Mouse (Mus musculus): ENCODE results near the gene Pacsin2. TPM values are rescaled to one million over a fixed set of nuclear protein-coding genes. Genes with fewer than 3 reads are reported as not detected.

Gene Pacsin2
- polyA plus RNA-seq, 1 experiment = 94.9 TPM

DNA sequence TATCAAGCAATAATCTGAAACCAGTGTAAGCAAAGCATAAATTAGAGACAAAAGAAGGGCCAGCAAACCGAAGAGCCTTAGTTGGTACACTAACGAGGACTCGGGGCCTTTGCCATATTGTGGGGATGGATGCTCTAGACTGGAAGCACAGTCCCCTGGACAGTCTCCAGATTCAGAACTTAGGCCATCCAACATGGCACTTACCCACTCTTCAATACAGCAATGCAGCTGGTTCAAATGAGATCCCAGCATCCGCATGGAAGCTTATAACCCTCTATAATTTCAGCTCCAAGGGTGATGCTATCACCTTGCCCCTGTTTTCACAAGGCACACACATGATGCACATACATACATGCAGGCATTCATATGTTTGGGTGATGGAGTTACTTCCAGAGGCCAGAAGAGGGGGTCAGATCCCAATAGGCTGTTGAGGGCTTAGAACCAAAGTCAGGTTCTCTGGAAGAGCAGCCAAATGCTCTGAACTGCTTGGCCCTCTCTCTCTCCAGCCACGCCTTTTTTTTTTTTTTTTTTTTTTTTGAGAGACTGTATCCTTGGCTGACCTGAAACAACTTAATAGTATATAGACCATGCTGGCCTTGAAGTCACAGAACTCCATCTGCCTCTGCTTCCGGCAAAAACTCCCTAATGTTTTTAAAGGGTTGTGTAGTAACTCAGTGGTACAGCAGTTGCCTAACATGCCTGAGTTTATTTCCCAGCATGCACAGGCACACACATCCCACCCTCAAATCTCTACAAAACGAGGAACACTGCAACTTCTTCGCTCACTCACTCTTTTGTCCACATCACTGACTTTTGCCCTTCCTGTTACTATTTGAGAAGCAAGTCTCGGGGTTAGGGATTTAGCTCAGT, 36.9 kb downstream of the Pacsin2 start:
- H3K4me1 ChIP-seq (ENCODE audit: control insufficient read depth, insufficient read depth, low read length) = no peaks in the 10 kb centered on the region; the same call in 1 of the 2 replicates
- TF ChIP-seq CTCF (IDR thresholded peaks at IDR 0.05; ENCODE audit: borderline replicate concordance, insufficient read depth, low read depth, low read length) (no peak), POLR2A (IDR thresholded peaks at IDR 0.05; ENCODE audit: borderline replicate concordance, insufficient read depth, low read length) (no peak)
- no peaks in the 10 kb centered on the region for H3K27me3 ChIP-seq (ENCODE audit: control insufficient read depth, insufficient read depth, low read length)
- no peak for DNase-seq
- H3K27ac ChIP-seq (ENCODE audit: insufficient read depth, low read length) = no peak overlapping the region
- no peak overlapping the region for H3K4me3 ChIP-seq (replicated peaks; ENCODE audit: insufficient read depth, low read depth, low read length)
- 80% methylated on average over 9 of the region's 9 CpGs for WGBS

DNA sequence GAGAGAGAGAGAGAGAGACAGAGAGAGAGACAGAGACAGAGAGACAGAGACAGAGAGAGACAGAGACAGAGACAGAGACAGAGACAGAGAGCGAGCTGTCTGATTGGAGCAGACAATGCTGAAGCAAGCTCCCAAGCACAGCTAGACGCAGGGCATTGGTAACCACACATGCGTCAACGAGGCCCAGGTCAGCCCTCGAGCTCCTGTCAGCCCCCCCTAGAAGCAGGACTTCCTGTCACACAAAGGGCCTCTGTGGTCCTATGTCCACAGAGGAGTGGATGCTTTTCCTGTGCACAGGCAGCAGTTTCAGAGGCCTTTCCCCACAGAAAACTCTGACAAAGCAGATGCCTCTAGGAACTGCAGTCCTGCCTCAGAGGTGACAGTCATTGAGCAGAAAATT, 38.6 kb downstream of the Pacsin2 start:
- no peak overlapping the region for H3K4me3 ChIP-seq (replicated peaks; ENCODE audit: insufficient read depth, low read depth, low read length)
- no peak overlapping the region for H3K27ac ChIP-seq (ENCODE audit: insufficient read depth, low read length)
- no peaks in the 10 kb centered on the region for H3K27me3 ChIP-seq (ENCODE audit: control insufficient read depth, insufficient read depth, low read length)
- 51% methylated on average over 5 of the region's 5 CpGs for WGBS
- DNase-seq = no peak
- no peaks in the 10 kb centered on the region; the same call in 1 of the 2 replicates for H3K4me1 ChIP-seq (ENCODE audit: control insufficient read depth, insufficient read depth, low read length)
- TF ChIP-seq CTCF (IDR thresholded peaks at IDR 0.05; ENCODE audit: borderline replicate concordance, insufficient read depth, low read depth, low read length) (no peak), POLR2A (IDR thresholded peaks at IDR 0.05; ENCODE audit: borderline replicate concordance, insufficient read depth, low read length) (no peak)

DNA sequence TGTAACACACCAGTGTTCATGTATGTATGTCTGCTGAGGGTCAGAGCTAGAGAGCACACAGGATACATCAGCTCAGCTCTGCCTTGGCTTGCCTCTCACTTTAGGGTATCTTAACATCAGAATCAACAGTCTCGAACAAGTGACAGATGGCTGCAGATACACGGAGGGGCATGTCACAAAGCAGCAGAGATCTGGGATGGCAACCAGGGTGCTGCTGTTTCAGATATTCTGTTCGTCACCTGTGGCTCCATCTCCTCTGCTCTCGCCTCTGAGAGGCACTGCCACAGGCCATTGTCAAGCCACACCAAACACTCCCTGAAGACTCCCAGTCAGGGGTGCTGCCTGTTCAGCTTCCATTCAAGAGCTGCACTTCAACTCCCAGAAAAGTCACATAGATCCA, 39.1 kb downstream of the Pacsin2 start:
- WGBS = 39% methylated on average over 4 of the region's 4 CpGs
- no peak overlapping the region for H3K27ac ChIP-seq (ENCODE audit: insufficient read depth, low read length)

DNA sequence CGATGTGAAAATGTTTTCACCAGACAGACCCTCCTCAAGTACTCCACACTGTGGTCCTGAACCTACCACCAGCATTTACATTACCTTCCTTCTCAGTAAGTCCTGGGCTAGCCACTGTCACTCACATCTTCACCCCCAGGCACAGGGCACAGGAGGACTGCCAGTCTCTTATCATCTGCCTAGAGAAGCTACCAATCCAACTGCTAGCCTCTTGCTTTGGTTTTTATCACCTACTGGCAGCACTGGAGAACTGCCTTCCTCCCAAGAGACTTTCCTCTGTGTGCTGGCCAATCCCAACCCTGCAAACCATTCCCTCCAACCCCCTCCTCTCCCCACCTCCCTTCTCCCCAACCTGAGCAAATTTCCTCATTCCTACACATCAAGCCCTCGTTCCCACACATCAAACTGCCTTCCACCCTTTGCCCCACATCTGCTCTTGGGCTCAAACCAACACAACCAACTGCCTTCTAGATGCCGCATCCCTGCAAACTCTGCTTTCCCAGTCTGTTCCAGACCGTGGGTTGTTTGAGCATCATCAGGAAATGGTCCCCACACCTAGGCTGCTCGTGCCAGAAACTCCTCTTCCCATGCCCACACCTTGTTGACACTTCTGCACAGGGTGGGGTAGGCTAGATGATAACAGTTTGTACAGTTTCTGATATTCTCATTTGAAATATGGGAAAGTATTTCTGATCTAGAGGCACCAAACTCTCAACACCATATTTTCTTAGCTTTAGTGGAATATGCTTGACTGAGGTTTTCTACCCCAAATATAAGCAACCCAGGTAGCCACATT, 40.6 kb downstream of the Pacsin2 start:
- TF ChIP-seq CTCF (IDR thresholded peaks at IDR 0.05; ENCODE audit: borderline replicate concordance, insufficient read depth, low read depth, low read length) = no peak
- TF ChIP-seq POLR2A (IDR thresholded peaks at IDR 0.05; ENCODE audit: borderline replicate concordance, insufficient read depth, low read length) = no peak
- Histone ChIP-seq H3K27me3 (ENCODE audit: control insufficient read depth, insufficient read depth, low read length) (no peaks in the 10 kb centered on the region), H3K4me1 (ENCODE audit: control insufficient read depth, insufficient read depth, low read length) (no peaks in the 10 kb centered on the region; the same call in 1 of the 2 replicates), H3K4me3 (replicated peaks; ENCODE audit: insufficient read depth, low read depth, low read length) (no peak overlapping the region), H3K27ac (ENCODE audit: insufficient read depth, low read length) (no peak overlapping the region)
- DNase-seq = no peak
- 83% methylated on average over 5 of the region's 5 CpGs for WGBS

More for the DNA sequence above, 39.1 kb downstream of the Pacsin2 start:
- Histone ChIP-seq H3K27me3 (ENCODE audit: control insufficient read depth, insufficient read depth, low read length) (no peaks in the 10 kb centered on the region), H3K4me3 (replicated peaks; ENCODE audit: insufficient read depth, low read depth, low read length) (no peak overlapping the region), H3K4me1 (ENCODE audit: control insufficient read depth, insufficient read depth, low read length) (no peaks in the 10 kb centered on the region; the same call in 1 of the 2 replicates)
- TF ChIP-seq CTCF (IDR thresholded peaks at IDR 0.05; ENCODE audit: borderline replicate concordance, insufficient read depth, low read depth, low read length) = no peak
- TF ChIP-seq POLR2A (IDR thresholded peaks at IDR 0.05; ENCODE audit: borderline replicate concordance, insufficient read depth, low read length) = no peak
- no peak for DNase-seq

DNA sequence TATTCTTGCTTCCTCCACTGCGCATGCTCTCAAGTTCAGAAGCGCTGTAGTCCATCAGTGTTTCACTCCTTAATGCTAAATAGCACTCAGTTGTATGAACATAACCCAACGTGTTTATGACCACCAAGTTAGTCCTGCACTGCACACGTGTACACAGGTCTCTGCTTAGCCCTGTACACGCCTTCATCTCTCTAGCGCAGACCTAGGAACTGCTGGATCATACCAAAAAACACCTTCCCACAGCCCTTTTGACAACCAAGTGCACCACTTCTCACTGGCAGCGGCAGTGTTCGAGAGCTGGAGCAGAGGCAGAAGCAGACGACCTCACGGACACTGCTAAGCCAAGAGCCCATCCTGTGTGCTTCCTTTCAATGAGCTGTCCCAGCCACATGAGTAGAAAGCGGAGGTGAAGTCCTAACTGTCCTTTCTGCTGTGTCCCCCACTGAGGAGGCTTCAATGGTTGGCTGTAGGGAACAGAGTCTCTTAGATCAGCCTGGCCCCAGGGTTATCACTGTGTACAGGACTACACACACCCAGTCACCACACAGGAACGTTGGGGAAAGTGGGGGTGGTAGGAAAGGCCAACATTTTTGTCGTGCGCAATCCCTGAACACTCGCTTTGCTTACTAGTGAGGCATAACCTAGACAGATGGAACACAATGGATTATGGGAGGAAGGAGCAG, 42.0 kb downstream of the Pacsin2 start:
- Histone ChIP-seq H3K4me1 (ENCODE audit: control insufficient read depth, insufficient read depth, low read length) (no peaks in the 10 kb centered on the region; the same call in 1 of the 2 replicates), H3K4me3 (replicated peaks; ENCODE audit: insufficient read depth, low read depth, low read length) (no peak overlapping the region), H3K27ac (ENCODE audit: insufficient read depth, low read length) (no peak overlapping the region), H3K27me3 (ENCODE audit: control insufficient read depth, insufficient read depth, low read length) (no peaks in the 10 kb centered on the region)
- no peak for DNase-seq
- TF ChIP-seq POLR2A (IDR thresholded peaks at IDR 0.05; ENCODE audit: borderline replicate concordance, insufficient read depth, low read length) = no peak
- no peak for TF ChIP-seq CTCF (IDR thresholded peaks at IDR 0.05; ENCODE audit: borderline replicate concordance, insufficient read depth, low read depth, low read length)
- 90% methylated on average over 15 of the region's 15 CpGs for WGBS

DNA sequence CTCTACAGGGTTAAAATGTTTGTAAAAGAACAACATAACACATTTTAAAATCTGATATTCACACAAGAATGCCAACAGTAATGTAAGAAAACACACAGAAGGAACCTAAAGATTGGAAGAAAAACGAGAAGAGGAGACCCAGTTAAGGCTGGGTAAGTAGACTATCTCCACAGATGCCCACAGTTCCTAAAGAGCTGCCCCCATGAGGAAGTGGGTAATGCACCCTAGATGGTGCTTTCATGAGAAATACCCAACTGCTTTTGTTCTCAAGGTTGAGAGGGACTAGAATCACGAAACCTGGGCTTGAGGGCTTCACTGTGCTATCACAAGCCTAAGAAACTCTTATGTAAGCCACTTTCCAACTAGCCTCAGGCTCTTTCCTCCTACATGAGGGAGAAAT, 44.8 kb downstream of the Pacsin2 start:
- DNase-seq = no peak
- Histone ChIP-seq H3K4me3 (replicated peaks; ENCODE audit: insufficient read depth, low read depth, low read length) (no peak overlapping the region), H3K4me1 (ENCODE audit: control insufficient read depth, insufficient read depth, low read length) (no peaks in the 10 kb centered on the region), H3K27me3 (ENCODE audit: control insufficient read depth, insufficient read depth, low read length) (no peaks in the 10 kb centered on the region), H3K27ac (ENCODE audit: insufficient read depth, low read length) (no peak overlapping the region)
- TF ChIP-seq POLR2A (IDR thresholded peaks at IDR 0.05; ENCODE audit: borderline replicate concordance, insufficient read depth, low read length) (no peak), CTCF (IDR thresholded peaks at IDR 0.05; ENCODE audit: borderline replicate concordance, insufficient read depth, low read depth, low read length) (no peak)
- WGBS = 88% methylated on average over 2 of the region's 2 CpGs

DNA sequence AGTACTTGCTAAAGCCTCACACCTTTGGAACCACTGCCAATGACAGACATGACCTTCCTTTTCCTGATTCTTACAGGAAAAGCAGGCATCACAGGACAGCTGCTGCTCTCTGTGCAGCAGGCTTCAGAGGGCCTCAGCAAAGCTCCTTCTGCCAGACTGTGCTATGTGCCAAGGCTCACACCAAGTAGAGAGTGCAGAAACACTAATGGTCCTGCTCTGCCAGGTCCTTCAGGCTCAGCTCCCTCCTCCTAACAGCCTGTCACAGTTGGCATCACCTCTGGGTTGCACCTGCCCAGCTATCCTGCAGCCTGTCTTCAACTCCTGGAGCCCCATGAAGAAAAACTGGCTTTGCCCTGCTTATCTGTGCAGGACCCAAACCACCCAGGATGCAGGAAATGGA, 45.7 kb downstream of the Pacsin2 start:
- H3K4me3 ChIP-seq (replicated peaks; ENCODE audit: insufficient read depth, low read depth, low read length) = no peak overlapping the region
- TF ChIP-seq POLR2A (IDR thresholded peaks at IDR 0.05; ENCODE audit: borderline replicate concordance, insufficient read depth, low read length) (no peak), CTCF (IDR thresholded peaks at IDR 0.05; ENCODE audit: borderline replicate concordance, insufficient read depth, low read depth, low read length) (no peak)
- H3K27ac ChIP-seq (ENCODE audit: insufficient read depth, low read length) = no peak overlapping the region
- H3K27me3 ChIP-seq (ENCODE audit: control insufficient read depth, insufficient read depth, low read length) = no peaks in the 10 kb centered on the region
- no peaks in the 10 kb centered on the region for H3K4me1 ChIP-seq (ENCODE audit: control insufficient read depth, insufficient read depth, low read length)
- no peak for DNase-seq

Data from cerebellum, adult 2 months (tissue).